Mouse (Mus musculus) neural tube, embryonic 10.5 days (tissue): ENCODE measurements at regions not wholly inside any gene's neighbourhood (a gene's known extent, or its start where the extent isn't known, plus 50 kb on each side); places are given as distances from the start of the nearest gene placed in this dataset.
A peak's percentile ranks its signal among the peaks of the same experiment; 100 is the strongest.

Source experiments
- DNase-seq: peaks from one replicate; pipeline ENCODE4 v3.0.0-alpha.2; 2017; ENCODE audit warnings: low spot score; ENCODE audit errors: extremely low spot score

GRCm38 (mm10) chr2:117399487-117399886 is 56.7 kb upstream of the Rasgrp1 start:
- no peak for DNase-seq

- no peak for DNase-seq
Measured at GRCm38 (mm10) chr2:117403425-117404175, 60.8 kb upstream of the Rasgrp1 start.

- DNase-seq: no peak
Measured at GRCm38 (mm10) chr2:117405453-117405852, 62.7 kb upstream of the Rasgrp1 start.

- DNase-seq: no peak
Measured at GRCm38 (mm10) chr2:117408241-117408640, 65.4 kb upstream of the Rasgrp1 start.

GRCm38 (mm10) chr2:117412045-117412606 is 69.3 kb upstream of the Rasgrp1 start:
- no peak for DNase-seq

GRCm38 (mm10) chr2:117417229-117417970 is 74.6 kb upstream of the Rasgrp1 start:
- DNase-seq: no peak

- no peak for DNase-seq
Measured at GRCm38 (mm10) chr2:117418121-117418615, 75.4 kb upstream of the Rasgrp1 start.

- DNase-seq: no peak
Measured at GRCm38 (mm10) chr2:117418711-117419110, 75.9 kb upstream of the Rasgrp1 start.

- no peak for DNase-seq
Measured at GRCm38 (mm10) chr2:117421376-117421775, 78.6 kb upstream of the Rasgrp1 start.

- DNase-seq: no peak
Measured at GRCm38 (mm10) chr2:117422756-117423155, 80.0 kb upstream of the Rasgrp1 start.

- no peak for DNase-seq
Measured at GRCm38 (mm10) chr2:117429205-117429604, 86.4 kb upstream of the Rasgrp1 start.

GRCm38 (mm10) chr2:117432010-117432409 is 89.2 kb upstream of the Rasgrp1 start:
- DNase-seq: no peak

GRCm38 (mm10) chr2:117432923-117433322 is 90.1 kb upstream of the Rasgrp1 start:
- DNase-seq: no peak

- DNase-seq: no peak
Measured at GRCm38 (mm10) chr2:117433482-117433881, 90.7 kb upstream of the Rasgrp1 start.

GRCm38 (mm10) chr2:117438079-117438478 is 95.3 kb upstream of the Rasgrp1 start:
- DNase-seq: no peak

GRCm38 (mm10) chr2:117438586-117439371 is 96.0 kb upstream of the Rasgrp1 start:
- DNase-seq: peak; percentile 76

GRCm38 (mm10) chr2:117439372-117440183 is 96.8 kb upstream of the Rasgrp1 start:
- DNase-seq: no peak

GRCm38 (mm10) chr2:117440801-117441281 is 98.0 kb upstream of the Rasgrp1 start:
- no peak for DNase-seq

- DNase-seq: no peak
Measured at GRCm38 (mm10) chr2:117442862-117443261, 100.1 kb upstream of the Rasgrp1 start.

GRCm38 (mm10) chr2:117444671-117445070 is 101.9 kb upstream of the Rasgrp1 start:
- peak; percentile 21 for DNase-seq
